Mouse (Mus musculus): ENCODE measurements around the gene Ldhd. TPM values are rescaled to one million over a fixed set of nuclear protein-coding genes. Genes with fewer than 3 reads are reported as not detected.

The Ldhd gene
- total and polyA plus RNA-seq, 3 experiments: 0.08 TPM; not detected in 2

GRCm38 (mm10) chr8:111613181-111613580 is 17.0 kb downstream of the Ldhd start:
- dilution Hi-C loops (cut with MboI; ENCODE audit: extremely low pct_ligation_motif_present, extremely low pct_unique_long_range_greater_than_20kb, low sequenced_read_pairs): no loop called here
- no peaks in the 10 kb centered on the region for H3K4me1 ChIP-seq (ENCODE audit: control insufficient read depth in 1 of 2, insufficient read depth in 2 of 2)
- TF ChIP-seq BHLHE40 (IDR thresholded peaks at IDR 0.05; ENCODE audit: low read depth, low read length) (no peak), CHD1 (IDR thresholded peaks at IDR 0.05; ENCODE audit: low read depth, low read length) (no peak), NRF1 (IDR thresholded peaks at IDR 0.05; ENCODE audit: low read depth, low read length) (no peak), SIN3A (IDR thresholded peaks at IDR 0.05; ENCODE audit: low read length) (no peak), CTCF (conservative IDR thresholded peaks at IDR 0.05 in 1 of 2, IDR thresholded peaks at IDR 0.05 in 1 of 2; ENCODE audit: low read depth in 2 of 2, low read length in 2 of 2) (no peak), IRF4 (IDR thresholded peaks at IDR 0.05; ENCODE audit: low read depth, low read length) (no peak), MAFK (IDR thresholded peaks at IDR 0.05; ENCODE audit: insufficient replicate concordance, low read length) (no peak), GABPA (IDR thresholded peaks at IDR 0.05; ENCODE audit: insufficient replicate concordance, low read depth, low read length) (no peak)
- DNase-seq (ENCODE audit: extremely low read depth): no peak
- peaks cover 0 to 51% of the 10 kb centered on the region in 2 experiments for H3K36me3 ChIP-seq (replicated peaks in 1 of 2; ENCODE audit: control insufficient read depth in 1 of 2, insufficient read depth in 1 of 2, low read length in 1 of 2)
- H3K9me3 ChIP-seq (replicated peaks; ENCODE audit: low read length): no peaks in the 10 kb centered on the region
- no peak overlapping the region for H3K27ac ChIP-seq (ENCODE audit: insufficient read depth, low read depth)
- no peaks in the 10 kb centered on the region for H3K79me2 ChIP-seq (replicated peaks; ENCODE audit: control insufficient read depth, extremely low read depth, insufficient read depth, poor library complexity, severe bottlenecking)
- H3K9ac ChIP-seq (ENCODE audit: insufficient read depth, low read depth): no peak overlapping the region
- in situ Hi-C loops (cut with MboI; ENCODE audit: low pct_ligation_motif_present, low pct_unique_long_range_greater_than_20kb, low sequenced_read_pairs): no loop called here
- H3K27me3 ChIP-seq (replicated peaks): no peaks in the 10 kb centered on the region
- no peak overlapping the region for H3K4me3 ChIP-seq (replicated peaks in 1 of 3; ENCODE audit: low read depth in 2 of 3, low read length in 2 of 3, poor library complexity in 1 of 3)
- H3K4me2 ChIP-seq (ENCODE audit: insufficient read depth, low read depth, poor library complexity, severe bottlenecking): no peak overlapping the region

GRCm38 (mm10) chr8:111607414-111607813 is 22.8 kb downstream of the Ldhd start:
- dilution Hi-C loops (cut with MboI; ENCODE audit: extremely low pct_ligation_motif_present, extremely low pct_unique_long_range_greater_than_20kb, low sequenced_read_pairs) (no loop called here), in situ Hi-C loops (cut with MboI; ENCODE audit: low pct_ligation_motif_present, low pct_unique_long_range_greater_than_20kb, low sequenced_read_pairs) (no loop called here)
- Histone ChIP-seq H3K27ac (ENCODE audit: insufficient read depth, low read depth) (no peak overlapping the region), H3K4me2 (ENCODE audit: insufficient read depth, low read depth, poor library complexity, severe bottlenecking) (no peak overlapping the region), H3K36me3 (replicated peaks in 1 of 2; ENCODE audit: control insufficient read depth in 1 of 2, insufficient read depth in 1 of 2, low read length in 1 of 2) (peaks cover 0 to 58% of the 10 kb centered on the region in 2 experiments), H3K27me3 (replicated peaks) (no peaks in the 10 kb centered on the region), H3K4me1 (ENCODE audit: control insufficient read depth in 1 of 2, insufficient read depth in 2 of 2) (no peaks in the 10 kb centered on the region), H3K9ac (ENCODE audit: insufficient read depth, low read depth) (no peak overlapping the region), H3K4me3 (replicated peaks in 1 of 3; ENCODE audit: low read depth in 2 of 3, low read length in 2 of 3, poor library complexity in 1 of 3) (no peak overlapping the region), H3K79me2 (replicated peaks; ENCODE audit: control insufficient read depth, extremely low read depth, insufficient read depth, poor library complexity, severe bottlenecking) (no peaks in the 10 kb centered on the region), H3K9me3 (replicated peaks; ENCODE audit: low read length) (no peaks in the 10 kb centered on the region)
- DNase-seq (ENCODE audit: extremely low read depth): no peak
- TF ChIP-seq SMC3 (IDR thresholded peaks at IDR 0.05; ENCODE audit: low read depth, low read length): no peak
- no peak for TF ChIP-seq TCF12 (IDR thresholded peaks at IDR 0.05; ENCODE audit: low read depth, low read length)
- no peak for TF ChIP-seq JUN (IDR thresholded peaks at IDR 0.05; ENCODE audit: insufficient read depth, low read depth, low read length)
- TF ChIP-seq BHLHE40 (IDR thresholded peaks at IDR 0.05; ENCODE audit: low read depth, low read length): no peak
- TF ChIP-seq UBTF (IDR thresholded peaks at IDR 0.05; ENCODE audit: low read depth, low read length): no peak
- no peak for TF ChIP-seq ELF1 (IDR thresholded peaks at IDR 0.05; ENCODE audit: low read depth, low read length)
- no peak for TF ChIP-seq EP300 (IDR thresholded peaks at IDR 0.05; ENCODE audit: low read length)
- TF ChIP-seq CHD1 (IDR thresholded peaks at IDR 0.05; ENCODE audit: low read depth, low read length): no peak
- TF ChIP-seq JUND (conservative IDR thresholded peaks at IDR 0.05; ENCODE audit: low read depth, low read length): no peak
- TF ChIP-seq ZC3H11A (IDR thresholded peaks at IDR 0.05; ENCODE audit: low read depth, low read length): no peak
- no peak for TF ChIP-seq MEF2A (IDR thresholded peaks at IDR 0.05; ENCODE audit: borderline replicate concordance, low read depth, low read length)
- TF ChIP-seq ZMIZ1 (IDR thresholded peaks at IDR 0.05; ENCODE audit: low read depth, low read length): no peak
- TF ChIP-seq RAD21 (IDR thresholded peaks at IDR 0.05; ENCODE audit: low read depth, low read length): no peak
- no peak for TF ChIP-seq SIN3A (IDR thresholded peaks at IDR 0.05; ENCODE audit: low read length)
- no peak for TF ChIP-seq HCFC1 (IDR thresholded peaks at IDR 0.05; ENCODE audit: low read depth, low read length)
- no peak for TF ChIP-seq TBP (conservative IDR thresholded peaks at IDR 0.05; ENCODE audit: low read depth, low read length)
- no peak for TF ChIP-seq USF2 (conservative IDR thresholded peaks at IDR 0.05; ENCODE audit: low read depth, low read length)
- TF ChIP-seq CHD2 (IDR thresholded peaks at IDR 0.05; ENCODE audit: low read length): no peak
- TF ChIP-seq ETS1 (conservative IDR thresholded peaks at IDR 0.05; ENCODE audit: low read depth, low read length): no peak

All from CH12.LX (cell line).